Mouse (Mus musculus) spleen, adult 2 months (tissue): ENCODE measurements around the gene Myo3b.

Experiments used
- CTCF ChIP-seq: fragments of 200-500 bp; IDR thresholded peaks from 2 replicates; pipeline ENCODE4 v1.5.1; 2011; ENCODE audit warnings: mild to moderate bottlenecking, inconsistent platforms; ENCODE audit not compliant: insufficient read depth, insufficient read length, insufficient replicate concordance; ENCODE audit errors: extremely low read depth
- POLR2A ChIP-seq: fragments of 200-500 bp; IDR thresholded peaks from 2 replicates; pipeline ENCODE4 v1.6.1; 2011; ENCODE audit warnings: low read depth, low read length, inconsistent platforms

- TF ChIP-seq CTCF = peak; percentile 74; the same call in 1 of the 2 replicates
- no peak for TF ChIP-seq POLR2A
Observed at GRCm38 (mm10) chr2:70126783-70127182, 87.9 kb downstream of the Myo3b start.
